Mouse (Mus musculus): ENCODE measurements around the gene Cd82.

Cd82 gene

DNA sequence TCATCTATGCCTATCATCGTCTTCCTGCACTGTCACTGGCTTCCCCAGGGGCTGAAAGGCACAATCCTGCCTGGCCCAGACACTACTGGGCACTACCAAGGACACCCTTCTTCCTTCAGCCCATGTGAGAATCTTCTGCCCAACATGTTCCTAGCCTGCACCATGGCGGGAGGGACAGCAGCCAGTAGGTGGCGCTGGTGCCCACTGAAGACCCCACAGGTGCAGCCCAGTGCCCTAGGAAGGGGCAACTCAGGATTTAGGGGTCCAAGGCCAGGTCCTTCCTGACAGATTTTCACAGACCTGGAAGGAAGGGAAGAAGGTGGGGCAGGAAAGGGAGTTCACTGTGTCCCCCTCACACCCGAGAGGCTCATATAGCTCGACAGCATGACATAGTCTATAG is 47.7 kb downstream of the Cd82 start:
- DNase-seq (ENCODE audit: low spot score), result peak; percentile 55

DNA sequence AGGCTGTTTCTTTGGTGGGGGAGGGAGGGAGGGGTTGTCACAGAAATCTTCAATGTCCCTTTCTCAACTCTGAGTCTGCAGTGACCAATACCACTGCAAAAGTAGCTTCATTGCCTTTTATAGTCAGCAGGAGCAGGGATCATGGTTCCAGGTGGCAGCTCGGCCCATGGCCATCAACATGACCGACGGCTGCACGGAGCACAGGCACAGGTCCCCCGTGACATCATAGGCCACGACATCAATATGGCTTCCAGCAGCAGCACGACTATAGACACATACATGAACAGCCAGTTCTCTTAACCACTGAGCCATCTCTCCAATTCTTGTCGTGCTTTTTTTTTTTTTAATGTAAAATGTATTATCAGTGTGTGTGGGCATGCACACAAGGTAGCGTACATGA is 48.8 kb downstream of the Cd82 start:
- DNase-seq (ENCODE audit: low spot score), result no peak

DNA sequence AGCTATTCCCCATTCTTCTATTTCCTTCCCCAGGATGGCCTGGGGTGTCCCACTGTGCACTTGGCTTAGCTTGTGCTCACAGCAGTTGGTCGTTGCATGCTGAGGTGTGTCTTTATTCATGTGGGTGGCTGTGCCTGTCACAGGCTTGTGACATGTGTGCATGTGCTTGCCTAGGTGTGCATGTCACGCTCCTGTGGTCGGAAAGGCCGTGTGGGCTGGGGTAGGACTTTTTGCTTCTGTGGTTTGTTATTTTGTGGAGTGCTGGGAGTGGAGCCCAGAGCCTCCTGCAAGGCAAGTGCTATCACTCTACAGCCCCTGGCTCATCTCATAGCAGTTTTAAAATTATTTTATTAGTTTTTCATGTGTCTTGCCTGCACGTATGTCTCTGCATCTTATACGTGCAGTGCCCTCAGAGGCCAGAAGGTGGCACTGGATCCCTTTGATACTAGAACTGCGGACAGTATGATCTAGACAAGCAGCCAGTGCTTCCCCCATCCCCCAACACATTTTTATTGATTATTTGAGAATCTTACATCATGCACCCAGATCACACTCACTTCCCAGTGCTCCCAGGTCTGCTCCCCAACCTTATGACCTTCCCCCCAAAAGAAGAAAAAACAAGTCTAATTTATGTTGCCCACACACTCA is 49.4 kb downstream of the Cd82 start:
- DNase-seq (ENCODE audit: low spot score), result peak; percentile 83

DNA sequence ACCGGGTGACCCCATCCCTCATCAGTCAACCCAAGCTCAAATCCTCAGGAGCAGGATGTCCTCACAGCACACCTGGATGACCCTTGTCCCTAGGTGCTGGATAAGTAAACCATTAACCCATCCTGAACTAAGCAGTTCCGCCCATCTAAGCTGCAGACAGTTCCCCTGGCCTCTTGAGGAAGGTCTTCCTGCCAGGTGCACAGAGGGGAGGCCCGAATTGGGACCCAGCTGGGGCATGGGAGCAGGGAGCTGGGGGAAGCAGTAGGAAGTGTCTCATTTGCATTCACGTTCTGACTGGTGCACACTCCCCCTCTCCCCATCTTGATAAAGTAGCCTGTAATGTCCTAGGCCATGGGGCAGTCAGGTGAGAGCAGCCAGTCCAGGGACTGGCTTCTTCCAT is 50.8 kb downstream of the Cd82 start:
- DNase-seq (ENCODE audit: low spot score), result no peak

DNA sequence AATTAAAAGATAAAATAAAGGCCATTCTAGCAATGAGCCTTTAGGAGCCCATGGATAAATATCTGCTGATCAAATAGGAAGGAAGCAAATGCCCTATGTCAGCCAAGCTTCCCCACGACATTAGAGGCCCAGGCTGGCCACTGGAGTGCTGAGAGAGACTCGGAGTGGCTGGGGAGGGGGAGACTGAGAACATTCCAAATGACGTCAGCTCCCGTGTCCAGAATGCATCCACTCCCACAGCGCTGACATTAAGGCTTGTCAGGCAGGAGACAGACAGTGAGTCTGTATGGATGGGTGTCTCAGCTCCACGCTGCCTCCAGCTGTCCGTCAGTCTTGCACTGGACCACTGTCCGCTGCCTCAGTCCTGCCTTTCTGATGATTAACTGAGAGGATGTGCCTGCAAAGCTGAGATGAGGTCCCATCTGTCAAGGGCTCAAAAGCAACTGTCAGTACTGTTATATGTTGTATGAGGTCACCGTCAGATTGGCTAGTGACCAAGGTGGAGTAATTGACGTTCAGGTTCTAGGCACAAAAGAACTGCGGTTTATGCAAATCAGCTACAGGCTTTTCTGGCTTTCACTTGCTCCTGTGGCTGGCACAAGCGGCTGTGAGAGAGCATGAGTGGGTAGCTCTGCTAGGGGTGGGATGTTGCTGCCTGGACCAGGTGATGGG is 51.9 kb downstream of the Cd82 start:
- no peak for DNase-seq (ENCODE audit: low spot score)

DNA sequence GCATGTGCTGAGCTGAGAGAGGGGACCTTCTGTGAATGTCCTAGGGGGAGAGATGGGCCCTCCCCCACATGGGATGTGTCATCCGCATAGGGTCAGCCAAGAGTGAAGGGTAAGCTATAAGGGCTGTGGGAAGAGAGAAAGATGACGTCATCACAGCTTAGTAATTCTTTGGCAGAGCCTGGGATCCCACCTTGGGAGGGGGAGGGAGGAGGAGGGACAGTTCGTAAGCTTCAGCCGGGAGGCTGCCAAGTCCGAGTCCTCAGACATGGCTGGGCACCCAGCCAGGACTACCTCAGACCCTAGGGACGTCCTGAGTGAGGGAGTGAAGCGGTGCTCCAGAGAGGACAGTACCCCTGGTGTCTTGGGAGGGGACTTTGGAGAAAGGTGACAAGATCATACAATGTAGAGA is 57.9 kb downstream of the Cd82 start:
- no peak for DNase-seq (ENCODE audit: low spot score)

DNA sequence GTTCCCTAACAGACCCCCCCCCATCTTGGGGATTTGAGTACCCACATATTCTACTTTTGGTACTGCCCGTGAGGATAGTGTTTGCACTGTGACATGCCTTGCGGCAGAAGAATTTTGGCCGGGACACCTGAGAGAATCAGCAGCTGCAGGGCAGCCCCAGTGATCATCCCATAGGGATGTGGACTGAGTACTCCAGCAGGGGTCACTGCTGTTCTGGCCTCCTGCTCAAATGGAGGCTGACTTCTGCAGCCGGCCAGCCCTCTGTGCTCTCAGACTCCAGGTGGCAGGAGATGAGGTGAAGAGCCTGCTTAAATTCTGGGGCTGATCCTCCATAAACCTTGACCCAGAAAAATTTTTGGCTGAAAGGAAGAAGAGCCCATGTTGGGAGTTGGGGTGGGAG is 58.8 kb downstream of the Cd82 start:
- DNase-seq (ENCODE audit: low spot score), result peak; percentile 65

DNA sequence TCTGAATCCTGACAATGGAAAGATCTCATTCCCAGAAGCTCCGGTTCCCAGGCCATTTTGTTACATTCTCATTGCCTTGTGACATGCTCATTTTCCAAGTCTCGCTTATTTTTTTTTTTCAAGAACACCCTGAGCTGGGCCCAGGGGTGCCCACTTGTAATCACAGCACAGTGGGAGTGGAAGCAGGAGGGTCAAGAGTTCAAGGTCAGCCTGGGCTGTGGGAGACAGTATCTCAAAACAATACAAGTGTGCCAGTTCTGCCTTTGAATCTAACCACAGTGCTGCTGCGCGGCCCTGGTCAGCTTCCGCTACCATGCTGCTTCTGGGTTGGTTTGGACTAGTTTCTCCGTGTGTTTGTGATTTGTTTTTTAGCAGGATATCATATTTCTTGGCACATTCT is 59.7 kb downstream of the Cd82 start:
- no peak for DNase-seq (ENCODE audit: low spot score)

DNA sequence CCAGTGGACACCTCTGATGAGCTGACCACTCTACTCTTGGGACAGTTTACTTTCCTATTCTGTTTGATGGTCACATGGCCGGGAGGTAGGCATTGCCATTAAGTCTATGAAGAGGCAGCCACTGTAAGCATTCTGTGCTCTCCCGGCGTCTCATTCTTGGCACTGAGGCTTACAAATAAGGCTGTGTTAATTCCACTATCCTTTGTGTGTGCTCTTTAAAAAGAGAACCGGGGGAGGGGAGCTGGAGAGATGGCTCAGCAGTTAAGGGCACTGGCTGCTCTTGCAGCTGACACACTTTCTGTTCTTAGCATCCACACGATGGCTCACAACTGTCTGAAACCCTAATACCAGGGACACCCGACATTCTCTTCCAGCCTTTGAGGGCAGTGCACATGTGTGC is 71.7 kb downstream of the Cd82 start:
- DNase-seq (ENCODE audit: low spot score), result no peak

DNA sequence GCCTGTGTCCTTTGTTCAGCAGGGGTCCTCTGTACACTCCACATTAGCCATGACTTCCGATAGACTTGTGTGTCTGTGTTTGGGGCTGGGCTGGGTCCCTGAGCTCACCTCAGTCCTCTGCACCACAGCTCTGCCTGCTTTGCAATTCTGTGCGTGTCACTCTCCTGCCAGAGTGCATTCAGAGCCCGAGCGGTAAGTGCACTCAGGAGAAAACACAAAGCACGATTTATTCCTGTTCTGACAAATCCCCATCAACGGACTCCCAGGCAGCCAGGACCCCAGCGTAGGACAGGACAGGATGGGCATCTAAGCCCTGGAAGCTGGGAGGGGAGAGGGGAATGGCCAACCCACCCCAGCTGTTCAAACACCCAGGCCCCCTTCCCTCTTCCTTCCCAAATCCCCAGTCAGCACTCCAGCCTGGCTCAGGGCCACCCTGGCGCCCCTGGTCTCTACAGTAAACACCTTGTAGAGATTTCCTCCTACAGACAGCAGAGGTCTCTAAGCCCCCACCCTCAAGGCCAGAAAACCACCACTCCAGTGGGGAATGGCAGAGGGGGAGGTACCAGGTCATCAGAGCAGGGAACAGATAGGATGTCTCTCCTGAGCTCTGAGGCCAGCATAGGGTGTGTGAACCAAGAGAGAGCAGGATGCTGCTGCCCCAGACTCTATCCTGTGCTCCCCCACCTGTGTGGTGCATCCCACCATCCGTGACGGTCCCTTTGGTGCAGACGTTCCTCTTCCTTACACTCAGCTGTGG is 72.6 kb downstream of the Cd82 start:
- DNase-seq (ENCODE audit: low spot score), result no peak

DNA sequence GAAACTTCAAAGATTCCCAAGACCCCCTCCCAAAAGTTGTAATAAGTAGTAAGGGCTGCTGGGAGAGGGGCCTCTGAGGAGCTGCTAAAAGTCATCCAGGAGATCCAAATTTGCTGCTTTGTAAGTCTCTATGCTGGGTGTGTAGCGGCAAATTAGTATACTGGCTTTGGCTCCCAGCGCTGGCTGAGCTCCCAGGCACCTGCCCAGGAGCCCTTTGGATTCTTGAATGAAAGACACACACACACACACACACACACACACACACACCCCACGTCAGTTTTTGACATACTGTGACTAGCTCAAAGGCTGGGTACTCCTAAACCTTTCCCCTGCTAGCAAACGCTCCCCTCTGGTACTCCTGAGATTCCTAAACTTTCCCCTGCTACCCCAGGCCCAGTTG is 76.0 kb downstream of the Cd82 start:
- DNase-seq (ENCODE audit: low spot score), result no peak

DNA sequence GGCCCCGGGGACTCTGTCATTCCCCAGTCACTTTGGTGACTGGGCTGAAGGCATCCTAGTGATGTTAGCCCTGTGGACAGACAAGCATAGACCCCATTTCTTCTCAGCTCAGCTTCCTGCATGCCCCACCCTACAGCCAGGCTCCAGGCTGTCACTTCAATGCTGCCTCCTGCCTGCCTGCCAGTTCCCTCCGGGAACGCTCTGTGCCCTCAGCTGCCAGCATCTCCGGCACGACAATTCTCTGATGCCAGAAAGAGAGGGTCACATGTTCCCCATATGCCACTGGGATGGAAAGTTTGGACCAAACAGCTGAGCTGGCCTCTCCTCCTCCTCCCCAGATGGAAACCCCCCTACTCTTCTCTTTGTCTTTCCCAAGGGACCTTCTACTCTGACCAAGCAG is 79.1 kb downstream of the Cd82 start:
- no peak for DNase-seq (ENCODE audit: low spot score)

DNA sequence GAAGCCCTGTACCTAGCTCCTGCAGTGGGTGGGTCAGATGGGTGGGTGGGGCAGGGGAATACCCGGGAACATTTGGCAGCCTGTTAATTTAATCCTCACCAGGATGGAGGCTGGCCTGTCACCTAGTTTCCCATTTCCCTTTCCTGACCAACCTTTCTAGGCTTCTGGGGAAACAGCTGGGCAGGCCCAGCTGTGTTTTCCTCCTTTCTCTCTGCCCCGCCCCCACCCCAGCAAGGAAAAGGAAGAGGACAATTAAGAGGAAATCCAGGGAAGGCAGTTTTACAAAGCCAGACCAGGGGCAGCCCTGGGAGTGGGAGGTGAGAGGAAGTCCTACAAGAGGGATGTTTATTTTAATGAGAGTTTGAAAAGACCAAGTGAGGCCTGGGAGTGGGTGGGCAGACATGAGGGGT is 82.3 kb downstream of the Cd82 start:
- no peak for DNase-seq (ENCODE audit: low spot score)

DNA sequence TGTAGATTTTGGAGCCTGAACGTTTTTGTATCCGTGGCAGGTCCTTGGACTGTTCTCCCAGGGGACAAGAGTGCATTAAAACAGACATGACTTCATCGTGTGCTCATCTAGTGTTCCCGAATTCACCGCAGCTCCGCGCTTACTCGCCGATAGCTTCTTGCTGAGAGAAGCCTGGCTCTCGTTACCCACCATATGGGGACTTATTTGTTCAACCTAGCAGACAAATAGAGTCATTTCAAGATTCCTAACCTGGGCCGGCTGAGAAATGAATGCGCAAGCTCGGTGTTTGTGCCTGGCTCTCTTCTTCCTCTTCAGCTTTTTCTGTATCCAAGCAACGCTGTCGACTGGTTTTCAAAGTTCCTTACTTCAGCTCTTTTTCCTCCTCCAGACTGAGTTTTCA is 85.1 kb downstream of the Cd82 start:
- DNase-seq (ENCODE audit: low spot score), result no peak

DNA sequence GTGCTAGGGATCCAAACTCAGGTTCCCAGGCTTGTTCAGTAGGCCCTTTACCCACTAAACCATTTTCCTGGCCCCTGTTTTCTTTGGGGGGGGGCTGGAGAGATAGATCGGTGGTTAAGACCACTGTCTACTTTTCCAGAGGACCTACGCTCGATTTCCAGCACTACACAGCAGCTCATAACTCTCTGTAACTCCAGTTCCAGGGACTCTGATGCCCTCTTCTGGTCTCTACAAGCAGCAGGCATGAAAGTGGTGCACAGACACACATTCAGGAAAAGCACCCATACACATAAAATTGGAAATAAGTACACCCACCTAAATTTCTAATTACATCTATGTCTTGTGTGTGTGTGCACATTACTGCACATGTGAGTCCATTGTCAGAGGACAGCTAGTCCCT is 85.8 kb downstream of the Cd82 start:
- DNase-seq (ENCODE audit: low spot score), result no peak

DNA sequence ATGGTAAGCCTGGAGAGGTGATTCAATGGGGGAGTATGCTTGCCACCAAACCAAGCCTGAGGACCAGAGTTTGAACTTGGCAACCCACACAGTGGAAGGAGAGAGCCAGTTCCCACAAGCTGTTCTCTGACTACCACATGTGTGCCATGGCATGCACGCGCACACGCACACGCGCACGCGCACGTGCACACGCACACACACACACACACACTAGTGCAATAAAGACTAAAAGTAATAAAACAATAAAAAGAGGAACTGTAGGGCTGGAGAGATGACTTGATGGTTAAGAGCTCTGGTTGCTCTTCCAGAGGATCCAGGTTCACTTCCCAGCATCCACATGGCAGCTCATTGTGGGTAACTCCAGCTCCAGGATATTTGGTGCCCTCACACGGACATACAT is 90.1 kb downstream of the Cd82 start:
- no peak for DNase-seq (ENCODE audit: low spot score)

DNA sequence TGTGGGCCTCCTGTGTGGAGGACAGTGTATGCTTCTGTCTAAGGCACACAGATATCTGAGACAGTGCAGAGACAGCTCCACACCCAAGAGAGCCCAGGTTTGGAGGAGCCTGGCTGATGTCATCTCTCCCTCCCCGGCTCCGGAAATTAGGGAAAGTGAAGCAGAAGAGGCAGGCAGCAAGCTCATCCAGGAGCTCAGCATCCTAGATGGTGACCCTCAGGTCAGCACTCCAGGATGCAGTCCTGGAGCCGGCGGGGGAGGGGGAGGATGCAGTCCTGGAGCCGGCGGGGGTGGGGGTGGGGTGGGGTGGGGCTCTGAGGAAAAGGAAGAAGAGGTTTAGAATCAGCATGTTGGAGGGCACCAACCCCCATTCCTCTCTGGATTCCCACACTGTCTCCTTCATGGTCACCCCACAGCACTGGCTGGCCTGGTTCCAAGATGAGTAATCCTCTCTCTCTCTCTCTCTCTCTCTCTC is 90.8 kb downstream of the Cd82 start:
- DNase-seq (ENCODE audit: low spot score), result peak; percentile 41

Data from embryo, embryonic 10 days (tissue).